Mouse (Mus musculus): Measurements from ENCODE around the gene Moap1. TPM values are rescaled to one million over a fixed set of nuclear protein-coding genes. Genes with fewer than 3 reads are reported as not detected.

The Moap1 gene
- polyA plus RNA-seq (2021; fragmentation: Nextera tagmentation): 42.5 and 55.0 TPM in 2 replicates
- long read RNA-seq, experiment 1, transcript Moap1-202 (2 exons, 1,284 nt): major isoform, 183 of 238 reads
- long read RNA-seq, experiment 1, transcript Moap1-201 (2 exons, 1,312 nt): minor isoform, 55 of 238 reads
- long read RNA-seq, experiment 1, partial matches to known transcripts: 0 of 238 reads
- long read RNA-seq, experiment 1, other reads (novel, unspliced or antisense): 0 of 238 reads
- long read RNA-seq, experiment 2, transcript Moap1-202 (2 exons, 1,284 nt): major isoform, 45 of 60 reads
- long read RNA-seq, experiment 2, transcript Moap1-201 (2 exons, 1,312 nt): minor isoform, 15 of 60 reads
- long read RNA-seq, experiment 2, partial matches to known transcripts: 0 of 60 reads
- long read RNA-seq, experiment 2, other reads (novel, unspliced or antisense): 0 of 60 reads

GRCm38 (mm10) chr12:102743589-102744574 is at the start of gene Moap1, which contains the start of gene Tmem251:
Gene Moap1, minus strand, starts transcription at chr12:102743661.
Gene Tmem251, plus strand, starts transcription at chr12:102743762.

DNA sequence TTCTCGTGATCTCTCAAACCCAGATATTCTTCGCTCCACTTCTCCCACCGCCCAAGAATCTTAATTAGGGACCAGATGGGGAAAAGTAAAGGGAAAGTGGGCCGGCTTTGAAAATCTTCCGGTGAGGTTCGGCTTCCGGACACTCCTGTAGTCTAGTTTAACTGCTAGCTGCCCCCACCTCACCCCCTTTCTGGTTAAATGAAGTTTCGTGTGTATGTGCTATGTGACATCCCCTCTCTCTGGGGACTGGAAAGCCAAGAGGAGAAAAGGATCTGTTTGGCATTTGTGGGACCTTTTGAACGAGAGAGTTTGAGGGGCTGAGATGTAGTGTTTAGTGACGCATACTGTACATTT is 14.9 kb upstream of the Moap1 start, which contains the start of gene Gm20604:
TSS of gene Gm20604 (minus strand) at position 270 of the 354 bp plus-strand sequence.

DNA sequence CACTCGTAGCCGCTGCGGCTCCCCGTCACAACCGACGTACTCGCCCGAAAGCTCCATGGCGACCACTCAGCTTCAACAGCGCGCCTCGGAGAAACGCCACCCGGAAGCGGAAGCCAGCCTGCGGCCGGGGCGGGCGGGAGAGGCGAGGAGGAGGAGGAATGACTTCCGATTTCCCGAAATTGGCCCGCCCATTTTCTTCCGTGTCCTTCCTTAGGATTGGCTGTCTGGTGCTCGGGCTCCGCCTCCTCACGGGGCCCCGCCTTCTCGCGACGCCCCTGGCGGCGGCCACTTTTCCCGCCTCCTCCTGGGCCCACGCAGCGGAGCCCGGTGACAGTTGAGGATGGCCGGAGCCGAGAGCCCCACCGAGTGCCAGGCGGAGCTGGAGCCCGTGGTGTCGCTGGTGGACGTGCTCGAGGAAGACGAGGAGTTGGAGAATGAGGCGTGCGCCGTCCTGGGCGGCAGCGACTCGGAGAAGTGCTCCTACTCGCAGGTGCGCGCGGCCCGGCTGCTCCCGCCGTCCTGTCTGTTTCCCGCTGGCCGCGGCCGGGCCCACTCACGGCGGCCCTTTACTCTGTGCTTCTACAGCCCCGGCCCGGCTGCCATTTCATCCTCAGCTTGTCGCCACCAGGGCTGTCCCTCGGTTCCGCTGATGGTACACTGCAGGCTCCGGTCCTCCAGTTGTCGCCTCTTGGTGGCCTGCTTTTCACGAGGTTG is 14.4 kb upstream of the Moap1 start, which contains the start of the genes Gm28051, Gon7 and Ubr7:
TSS of gene Gm28051 (minus strand) at position 77 of the 714 bp plus-strand sequence.
TSS of gene Gon7 (minus strand) at position 115 of the 714 bp plus-strand sequence.
TSS of gene Ubr7 (plus strand) at position 279 of the 714 bp plus-strand sequence.

GRCm38 (mm10) chr12:102704457-102705198 is 38.8 kb downstream of the Moap1 start, which contains the start of gene Itpk1:
Gene Itpk1, minus strand, starts transcription at chr12:102704930.

Other genes with a start within 250 kb of the Moap1 start
- 112 and 202 TPM in 2 replicates for gene Chga, start 188.7 kb downstream of the Moap1 start, polyA plus RNA-seq (2021; fragmentation: Nextera tagmentation)
- 32.2 and 33.5 TPM in 2 replicates for gene Itpk1, start 38.7 kb downstream of the Moap1 start, polyA plus RNA-seq (2021; fragmentation: Nextera tagmentation)
- 3.7 and 7.1 TPM in 2 replicates for gene Tmem251, start 101 bp upstream of the Moap1 start, polyA plus RNA-seq (2021; fragmentation: Nextera tagmentation)
- not detected in 2 replicates for gene Gm28051, start 14.1 kb upstream of the Moap1 start, polyA plus RNA-seq (2021; fragmentation: Nextera tagmentation)
- 26.5 and 29.7 TPM in 2 replicates for gene Gon7, start 14.1 kb upstream of the Moap1 start, polyA plus RNA-seq (2021; fragmentation: Nextera tagmentation)
- 22.8 and 24.7 TPM in 2 replicates for gene Ubr7, start 14.3 kb upstream of the Moap1 start, polyA plus RNA-seq (2021; fragmentation: Nextera tagmentation)
- 25.6 and 25.9 TPM in 2 replicates for gene Gm20604, start 15.0 kb upstream of the Moap1 start, polyA plus RNA-seq (2021; fragmentation: Nextera tagmentation)
- 1.6 and 6.6 TPM in 2 replicates for gene Btbd7, start 134.8 kb upstream of the Moap1 start, polyA plus RNA-seq (2021; fragmentation: Nextera tagmentation)
- gene Cox8c, start 155.7 kb upstream of the Moap1 start, polyA plus RNA-seq (2021; fragmentation: Nextera tagmentation): not detected in 2 replicates
- 3.8 and 4.4 TPM in 2 replicates for gene Unc79, start 205.2 kb upstream of the Moap1 start, polyA plus RNA-seq (2021; fragmentation: Nextera tagmentation)